Mouse (Mus musculus) regulatory T cell (primary cell): ENCODE results near the gene Ddx39b.
"Not testable (repeated sequence)": the region's sequence is repeated elsewhere in the genome, so short reads cannot be mapped to it uniquely, and the experiment has no call there.

ENCODE experiments used
- in situ Hi-C: fragments of 300-600 bp; cut with MboI, MseI; formaldehyde crosslinking; loops from one replicate; pipeline ENCODE4 v1.15.1; 2025; ENCODE audit warnings: high pct_unique_total_duplicates

Ddx39b gene

DNA sequence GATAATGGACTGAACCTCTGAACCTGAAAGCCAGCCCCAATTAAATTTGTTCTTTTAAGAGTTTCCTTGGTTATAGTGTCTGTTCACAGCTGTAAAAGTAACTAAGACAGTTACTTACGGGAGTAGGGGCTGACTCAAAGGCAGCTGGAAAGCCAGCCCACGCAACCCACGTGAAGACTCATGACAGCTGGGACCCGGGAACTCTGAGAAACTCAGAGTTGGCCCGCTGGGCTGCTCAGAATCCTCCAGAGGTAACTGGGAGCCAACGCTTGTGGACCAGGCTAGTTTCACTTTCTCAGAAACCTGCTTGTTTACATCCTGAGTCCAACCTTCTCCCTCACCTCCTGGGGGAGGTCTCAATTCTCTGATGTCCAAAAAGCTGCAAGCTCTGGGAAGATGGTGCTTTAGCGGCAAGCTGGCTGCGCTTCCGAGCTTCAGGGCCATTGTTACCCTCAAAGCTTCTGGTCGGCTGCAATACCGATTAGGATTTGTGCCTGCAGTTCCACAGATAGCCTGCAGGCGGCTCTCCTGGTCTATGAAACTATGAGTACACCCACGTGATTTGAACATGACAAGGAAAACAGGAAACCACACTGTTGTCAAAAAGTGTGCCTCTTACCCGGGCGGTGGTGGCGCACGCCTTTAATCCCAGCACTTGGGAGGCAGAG lies 16.4 kb downstream of the Ddx39b start:
- in situ Hi-C loops: no loop called here

DNA sequence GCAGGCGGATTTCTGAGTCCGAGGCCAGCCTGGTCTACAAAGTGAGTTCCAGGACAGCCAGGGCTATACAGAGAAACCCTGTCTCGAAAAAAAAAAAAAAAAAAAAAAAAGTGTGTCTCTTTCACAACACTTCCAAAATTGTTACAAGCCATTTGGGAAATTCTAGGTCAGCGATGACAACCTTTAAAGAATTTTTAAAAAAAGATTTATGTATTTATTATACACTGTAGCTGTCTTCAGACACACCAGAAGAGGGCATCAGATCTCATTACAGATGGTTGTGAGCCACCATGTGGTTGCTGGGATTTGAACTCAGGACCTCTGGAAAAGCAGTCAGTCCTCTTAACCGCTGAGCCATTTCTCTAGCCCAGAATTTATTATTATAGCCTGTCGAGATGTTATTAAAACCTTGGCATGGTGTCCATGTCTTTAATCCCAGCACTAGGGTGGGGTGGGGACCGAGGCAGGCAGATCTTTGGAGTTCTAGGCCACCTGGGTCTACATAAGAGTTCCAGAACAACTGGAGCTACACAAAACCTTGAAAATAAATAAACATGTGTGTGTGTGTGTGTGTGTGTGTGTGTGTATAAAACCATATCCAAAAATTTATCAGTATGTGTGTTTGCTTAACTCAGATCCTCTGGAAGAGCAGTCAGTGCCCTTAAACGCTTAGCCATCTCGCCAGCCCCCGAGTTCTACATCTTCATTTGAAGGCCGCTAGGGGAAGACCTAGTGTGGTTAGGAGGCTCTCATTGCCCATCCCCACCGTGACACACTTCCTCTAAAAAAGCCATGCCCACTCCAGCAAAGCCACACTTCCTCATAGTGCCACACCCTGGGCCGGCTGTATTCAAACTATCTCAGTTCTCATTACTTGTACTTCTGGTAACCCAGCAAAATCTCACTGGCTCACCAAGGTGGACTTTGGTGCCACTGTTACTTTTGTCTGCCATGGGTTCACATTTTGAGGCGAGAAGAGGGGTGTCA lies 17.2 kb downstream of the Ddx39b start:
- in situ Hi-C loops: no loop called here

DNA sequence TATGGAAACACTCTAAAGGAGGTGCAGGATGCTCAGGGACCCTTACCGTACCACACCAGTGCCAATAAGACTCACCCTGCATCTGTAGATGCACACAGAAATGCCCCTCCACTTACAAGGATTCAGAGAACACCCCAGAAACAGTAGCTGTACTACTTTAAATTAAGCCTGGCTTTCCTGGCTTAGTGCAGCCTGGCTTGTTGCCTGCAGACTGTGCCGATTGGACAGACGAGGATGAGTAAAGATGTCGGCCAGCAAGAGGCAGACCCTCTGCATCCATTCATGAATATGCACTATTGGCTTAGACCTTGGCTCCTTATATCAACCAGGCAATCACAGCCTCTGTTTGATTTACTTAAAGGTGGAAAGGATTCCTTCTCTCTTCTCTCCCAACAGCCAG lies 18.1 kb downstream of the Ddx39b start:
- in situ Hi-C loops: no loop called here

DNA sequence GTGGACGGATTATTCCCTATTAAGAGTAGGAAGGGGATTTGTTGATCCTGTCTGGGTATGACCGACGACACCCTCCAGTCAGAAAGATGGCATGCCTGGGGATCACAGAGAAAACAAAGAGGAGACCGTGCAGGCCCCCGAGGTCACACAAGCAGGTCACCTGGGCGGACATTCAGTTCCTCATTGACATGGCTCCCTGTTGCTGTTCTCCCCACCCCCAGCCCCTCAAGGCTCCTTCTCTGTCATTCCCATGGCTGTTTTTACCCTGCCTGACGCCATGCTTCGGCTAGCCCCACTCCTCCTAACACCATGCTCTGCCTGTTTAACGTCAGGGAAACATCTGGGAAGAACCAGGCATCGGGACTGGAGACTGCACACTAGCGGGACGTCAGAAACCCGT lies 20.1 kb downstream of the Ddx39b start:
- in situ Hi-C loops: no loop called here

DNA sequence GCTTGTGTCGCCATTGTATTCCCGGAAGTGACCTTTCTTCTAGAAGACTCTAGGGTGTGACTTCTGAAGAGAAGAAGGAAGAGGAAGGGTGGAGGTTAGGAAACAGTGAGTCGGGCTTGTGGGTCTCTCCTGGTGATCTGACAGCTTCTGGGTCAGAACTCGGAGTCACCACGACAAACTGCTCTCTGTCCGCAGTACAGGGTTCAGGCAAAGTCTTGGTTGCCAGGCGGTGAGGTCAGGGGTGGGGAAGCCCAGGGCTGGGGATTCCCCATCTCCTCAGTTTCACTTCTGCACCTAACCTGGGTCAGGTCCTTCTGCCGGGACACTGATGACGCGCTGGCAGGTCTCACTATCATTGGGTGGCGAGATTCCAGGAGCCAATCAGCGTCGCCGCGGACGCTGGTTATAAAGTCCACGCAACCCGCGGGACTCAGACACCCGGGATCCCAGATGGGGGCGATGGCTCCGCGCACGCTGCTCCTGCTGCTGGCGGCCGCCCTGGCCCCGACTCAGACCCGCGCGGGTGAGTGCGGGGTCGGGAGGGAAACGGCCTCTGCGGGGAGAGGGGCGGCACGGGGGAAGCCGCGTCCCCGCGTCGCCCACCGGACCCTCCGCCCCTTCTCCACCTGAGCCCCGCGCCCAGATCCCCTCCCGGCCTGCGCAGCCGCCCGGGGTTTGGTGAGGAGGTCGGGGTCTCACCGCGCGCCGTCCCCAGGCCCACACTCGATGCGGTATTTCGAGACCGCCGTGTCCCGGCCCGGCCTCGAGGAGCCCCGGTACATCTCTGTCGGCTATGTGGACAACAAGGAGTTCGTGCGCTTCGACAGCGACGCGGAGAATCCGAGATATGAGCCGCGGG lies 21.3 kb downstream of the Ddx39b start, which contains the start of gene H2-D1:
TSS of gene H2-D1 (plus strand) at position 67 of the 859 bp plus-strand sequence.
- in situ Hi-C loops: no loop called here

DNA sequence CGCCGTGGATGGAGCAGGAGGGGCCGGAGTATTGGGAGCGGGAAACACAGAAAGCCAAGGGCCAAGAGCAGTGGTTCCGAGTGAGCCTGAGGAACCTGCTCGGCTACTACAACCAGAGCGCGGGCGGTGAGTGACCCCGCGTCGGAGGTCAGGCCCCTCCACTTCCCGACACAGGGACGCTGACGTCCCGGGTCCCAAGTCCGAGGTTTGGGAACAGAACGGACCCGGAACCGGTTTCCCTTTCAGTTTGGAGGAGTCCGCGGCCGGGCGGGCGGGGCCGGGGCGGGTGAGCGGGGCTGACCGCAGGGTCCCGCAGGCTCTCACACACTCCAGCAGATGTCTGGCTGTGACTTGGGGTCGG lies 22.0 kb downstream of the Ddx39b start:
- in situ Hi-C loops: no loop called here

DNA sequence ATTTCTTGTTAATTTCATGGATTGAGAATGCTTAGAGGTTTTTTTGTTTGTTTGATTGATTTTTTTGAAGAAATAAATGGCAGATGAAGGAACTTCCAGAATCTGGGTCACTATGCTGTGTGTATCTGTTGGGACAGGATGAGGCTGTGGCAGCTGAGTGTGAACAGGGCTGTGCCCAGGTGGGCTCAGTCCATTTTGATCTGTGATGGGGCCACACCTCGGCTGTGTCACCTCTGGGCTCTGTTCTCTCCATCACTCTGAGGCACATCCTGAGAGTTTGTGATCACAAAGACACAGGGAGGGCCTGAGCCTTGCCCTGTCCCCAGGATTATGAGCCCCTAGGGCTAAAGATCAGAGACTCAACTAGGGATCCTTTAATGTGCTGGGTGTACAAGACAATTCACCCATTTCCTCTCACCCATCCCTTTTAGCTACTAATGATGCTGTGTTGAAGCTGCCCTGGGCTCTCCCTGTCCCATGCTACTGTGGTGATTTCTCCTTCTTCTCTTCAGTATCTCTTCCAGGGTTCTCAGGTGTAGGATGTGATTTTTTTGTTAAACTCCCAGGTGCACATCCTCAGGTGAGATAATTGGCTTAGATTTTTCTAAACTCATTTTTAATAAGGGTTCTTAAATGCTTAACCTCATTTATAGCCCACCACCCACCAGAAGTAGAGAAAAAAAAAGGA lies 26.0 kb downstream of the Ddx39b start:
- in situ Hi-C loops: no loop called here

DNA sequence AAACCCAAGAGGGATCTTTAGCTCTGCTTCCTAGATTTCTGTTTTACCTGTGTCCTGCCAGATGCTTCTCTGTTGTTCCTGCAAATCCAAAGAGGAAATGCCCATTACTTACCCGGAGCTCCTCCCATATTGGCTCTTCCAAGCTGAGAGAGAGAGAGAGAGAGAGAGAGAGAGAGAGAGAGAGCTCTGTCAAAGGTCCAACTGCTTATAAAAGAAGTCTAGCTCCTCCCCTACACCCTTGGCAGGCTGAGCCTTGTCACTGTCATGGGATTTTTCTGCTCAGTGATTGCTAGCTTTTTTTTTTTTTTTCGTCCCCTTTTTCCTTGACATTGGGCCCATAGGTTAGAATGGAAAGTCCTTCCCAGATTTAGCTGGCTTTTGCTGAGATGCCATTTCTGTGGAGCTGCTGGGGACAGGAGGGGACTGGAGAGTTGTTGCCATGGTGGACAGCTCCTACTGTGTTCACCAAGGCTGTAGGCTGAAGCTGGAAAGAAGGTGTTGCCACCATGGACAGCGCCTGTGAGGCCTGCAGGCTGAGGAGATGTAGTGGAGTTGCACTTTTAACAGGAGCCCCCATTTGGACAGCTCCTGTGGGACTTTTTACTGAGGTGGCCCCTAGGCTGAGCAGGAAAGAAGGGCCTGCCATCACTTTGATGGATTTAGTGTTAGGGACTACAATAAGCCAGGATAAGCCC lies 28.3 kb downstream of the Ddx39b start:
- in situ Hi-C loops: no loop called here

DNA sequence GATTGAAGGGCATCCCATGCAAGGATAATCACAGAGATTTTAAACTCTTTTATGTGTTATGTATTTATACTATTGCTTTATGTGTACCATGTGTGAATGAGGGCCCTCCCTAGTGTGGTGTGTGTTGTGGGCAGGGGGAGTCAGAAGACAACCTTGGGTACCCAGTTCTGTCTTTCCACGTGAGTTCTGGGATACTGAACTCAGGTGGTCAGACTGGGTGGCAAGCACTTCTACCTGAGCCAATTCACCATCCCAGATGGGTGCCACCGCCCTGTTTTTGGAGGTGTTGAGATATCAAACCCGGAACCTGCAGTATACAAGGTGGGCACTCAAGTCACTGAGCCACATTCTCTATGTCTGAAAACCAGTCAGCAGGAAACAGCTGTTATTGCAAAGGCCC lies 30.7 kb downstream of the Ddx39b start:
- in situ Hi-C loops: no loop called here

DNA sequence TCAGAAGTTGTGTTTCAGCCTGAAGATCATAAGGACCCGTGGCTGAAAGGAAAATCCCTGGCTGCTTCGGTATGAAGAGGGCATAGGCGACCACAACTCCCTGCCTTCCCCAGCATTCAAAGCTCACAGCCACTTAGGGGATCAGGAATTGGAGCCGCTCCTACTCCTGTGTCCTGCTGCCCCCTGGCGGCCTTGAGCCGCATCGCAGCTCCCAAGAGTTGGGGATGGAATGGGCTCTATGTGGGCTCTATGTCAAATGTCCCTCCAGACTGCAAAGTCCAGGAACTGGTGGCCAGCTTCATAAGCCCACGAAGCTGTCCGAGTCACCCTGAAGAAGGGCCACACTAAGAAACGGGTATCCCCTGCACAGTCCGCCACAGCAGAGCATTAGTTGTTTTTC lies 33.2 kb downstream of the Ddx39b start:
- in situ Hi-C loops: no loop called here

DNA sequence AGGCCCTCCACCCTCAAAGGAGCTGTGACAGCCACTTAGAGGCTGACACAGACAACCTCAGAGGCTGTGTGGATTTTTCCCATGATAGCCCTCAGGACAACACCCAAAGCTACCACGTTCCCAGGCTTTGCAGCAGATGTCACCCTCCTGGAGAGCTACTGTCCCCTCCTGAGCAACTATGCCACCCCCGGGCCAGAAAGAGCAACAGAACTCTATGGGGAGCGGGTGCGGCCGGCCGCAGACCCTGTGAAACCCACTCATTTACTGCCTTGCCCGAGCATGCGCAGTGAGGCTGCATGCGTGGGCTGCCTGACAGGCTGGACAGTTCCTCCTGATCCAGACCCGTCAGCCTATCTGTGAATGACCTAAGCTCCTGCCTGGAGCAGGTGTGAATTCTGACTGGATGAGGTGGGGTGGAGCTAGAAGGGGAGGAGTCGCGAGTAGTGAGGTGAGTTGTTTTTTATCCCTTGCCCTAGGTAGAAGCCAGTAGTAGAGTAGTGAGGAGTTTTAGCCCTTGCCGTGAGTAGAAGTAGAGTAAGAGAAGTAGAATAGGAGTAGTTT lies 34.8 kb downstream of the Ddx39b start:
- in situ Hi-C loops: no loop called here

DNA sequence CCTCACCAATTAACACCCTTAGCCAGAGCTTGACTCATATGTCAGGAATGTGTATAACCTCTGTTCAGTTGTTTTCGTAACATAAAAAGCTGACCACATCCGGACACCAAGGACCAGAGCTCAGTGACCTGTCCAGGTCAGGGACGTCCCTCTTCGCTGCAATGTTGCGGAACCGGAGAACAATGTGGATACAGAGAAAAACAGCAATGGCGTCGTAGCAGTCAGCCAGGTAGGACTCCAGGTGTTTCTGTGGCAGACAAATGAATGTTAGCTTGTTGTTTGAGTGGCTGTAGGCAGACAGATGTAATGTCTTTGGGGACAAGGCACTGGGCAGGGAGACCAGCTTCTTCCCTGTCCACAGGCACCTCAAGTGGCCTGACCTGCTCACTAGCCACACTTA lies 36.5 kb downstream of the Ddx39b start:
- in situ Hi-C loops: no loop called here

DNA sequence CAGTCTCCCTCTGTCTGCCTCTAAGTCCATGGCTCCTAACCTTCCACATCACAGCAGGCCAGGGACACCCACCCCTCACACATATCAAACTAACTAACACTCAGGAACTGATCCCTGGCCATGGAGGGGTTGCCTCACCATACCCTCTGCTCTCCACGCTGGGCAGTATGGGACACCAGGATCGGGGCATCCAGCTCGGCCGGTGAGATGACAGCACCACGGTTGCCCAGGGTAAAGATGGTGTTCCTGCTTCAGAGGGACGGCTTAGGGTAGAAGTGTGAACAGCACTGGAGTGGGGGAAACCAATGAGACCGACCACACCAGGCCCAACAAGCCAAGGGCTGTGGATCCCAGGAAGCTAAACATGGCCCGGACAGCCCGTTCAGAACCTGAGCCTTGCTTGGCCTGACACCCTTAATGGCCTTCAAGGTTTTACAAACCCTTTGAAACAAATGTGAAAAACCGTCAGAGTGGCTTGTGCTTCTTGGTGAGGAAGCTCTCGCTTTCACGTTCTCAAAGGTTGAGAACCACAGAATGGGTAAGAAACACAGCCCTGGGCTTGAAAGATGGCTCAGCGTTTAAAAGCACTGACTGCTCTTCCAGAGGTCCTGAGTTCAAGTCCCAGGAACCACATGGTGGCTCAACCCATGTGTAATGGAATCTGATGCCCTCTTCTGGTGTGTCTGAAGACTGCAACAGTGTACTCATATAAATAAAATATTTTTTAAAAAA lies 37.6 kb downstream of the Ddx39b start:
- in situ Hi-C loops: no loop called here

DNA sequence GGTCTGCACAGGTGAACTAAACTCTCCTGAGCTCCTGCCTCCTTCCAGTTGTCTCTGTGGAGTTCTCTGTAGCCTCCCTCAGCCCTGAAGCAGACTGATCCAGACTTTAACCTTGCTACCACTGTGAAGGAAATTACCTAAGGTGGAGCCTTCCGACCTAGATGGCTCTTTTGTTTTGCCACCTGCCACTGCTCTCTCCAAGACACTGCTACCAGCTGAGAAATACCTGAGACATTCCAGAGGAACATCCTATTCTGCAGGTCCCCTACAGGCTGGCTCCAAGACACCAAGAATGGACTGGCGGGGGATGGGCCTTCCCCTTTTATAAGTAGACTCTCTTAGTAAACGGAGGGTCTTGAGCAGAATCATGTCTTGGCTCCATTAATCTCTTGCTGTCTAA lies 38.7 kb downstream of the Ddx39b start:
- in situ Hi-C loops: no loop called here

DNA sequence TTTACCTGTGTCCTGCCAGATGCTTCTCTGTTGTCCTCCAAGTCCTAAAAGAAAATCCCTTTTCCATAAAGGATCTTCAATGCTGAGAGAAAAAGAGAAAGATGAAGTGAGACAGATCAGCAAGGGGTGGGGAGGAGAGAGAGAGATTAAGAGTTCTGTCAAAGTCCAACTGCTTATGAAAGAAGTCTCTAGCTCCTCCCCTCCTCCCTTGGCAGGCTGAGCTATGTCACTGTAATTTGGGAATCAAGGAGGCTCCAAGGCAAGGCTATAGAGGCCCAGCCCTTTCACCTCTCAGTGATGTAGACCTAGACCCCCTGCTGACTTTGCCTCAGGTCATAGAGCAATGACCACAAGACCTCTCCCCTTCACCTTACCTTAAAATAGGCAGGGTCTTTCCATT lies 43.9 kb downstream of the Ddx39b start:
- in situ Hi-C loops: no loop called here

DNA sequence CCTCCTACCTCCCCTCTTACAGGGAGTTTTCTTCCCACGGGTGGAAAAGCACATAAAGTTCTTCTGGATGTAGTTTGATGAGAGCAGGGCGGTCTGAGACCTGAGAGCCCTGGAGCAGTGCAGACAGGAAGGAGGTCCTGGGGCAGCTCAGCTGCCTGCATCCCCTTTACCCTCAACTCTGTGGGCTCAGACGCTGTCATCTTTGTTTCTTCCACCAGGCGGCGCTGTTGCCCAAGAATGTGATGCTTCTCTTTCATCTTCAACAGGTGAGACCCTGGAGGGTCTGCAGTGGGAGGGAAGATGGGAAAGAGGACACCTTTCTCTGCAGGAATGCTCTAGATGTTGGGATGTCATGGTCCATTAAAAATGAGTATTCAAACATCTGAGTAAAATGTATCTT lies 54.2 kb downstream of the Ddx39b start:
- in situ Hi-C loops: not testable (repeated sequence)

DNA sequence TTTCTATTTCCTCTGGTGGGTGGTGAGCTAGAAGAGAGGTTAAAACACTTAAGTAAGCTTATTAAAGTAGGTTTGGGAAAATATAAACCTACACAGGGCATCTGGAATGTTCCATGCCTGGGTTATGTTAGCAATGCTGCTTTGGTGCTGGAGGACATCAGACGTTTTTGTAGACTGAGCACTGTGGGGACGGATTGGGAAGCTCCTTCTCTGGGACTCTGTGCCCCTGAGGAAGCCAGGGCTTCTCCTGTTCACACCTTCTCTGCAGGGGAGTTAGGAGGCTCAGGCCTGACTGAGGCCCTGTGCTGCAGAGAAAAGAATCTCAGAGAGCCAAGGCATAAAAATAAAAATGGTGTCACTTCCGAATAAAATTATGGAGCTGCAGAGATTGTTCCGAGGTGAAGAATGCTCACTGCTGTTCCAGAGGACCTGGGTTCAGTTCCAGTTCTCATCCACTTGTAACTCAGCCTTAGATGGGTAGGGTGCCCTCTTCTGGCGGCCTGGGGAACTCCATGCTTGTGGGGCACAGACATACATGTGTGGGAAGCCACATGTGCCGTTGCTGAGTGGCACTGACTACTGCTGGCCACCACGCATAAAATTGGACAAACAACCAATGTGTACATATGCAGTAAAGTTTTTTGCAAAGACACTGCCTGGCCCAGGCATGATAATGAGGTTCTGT lies 58.9 kb downstream of the Ddx39b start:
- in situ Hi-C loops: not testable (repeated sequence)

DNA sequence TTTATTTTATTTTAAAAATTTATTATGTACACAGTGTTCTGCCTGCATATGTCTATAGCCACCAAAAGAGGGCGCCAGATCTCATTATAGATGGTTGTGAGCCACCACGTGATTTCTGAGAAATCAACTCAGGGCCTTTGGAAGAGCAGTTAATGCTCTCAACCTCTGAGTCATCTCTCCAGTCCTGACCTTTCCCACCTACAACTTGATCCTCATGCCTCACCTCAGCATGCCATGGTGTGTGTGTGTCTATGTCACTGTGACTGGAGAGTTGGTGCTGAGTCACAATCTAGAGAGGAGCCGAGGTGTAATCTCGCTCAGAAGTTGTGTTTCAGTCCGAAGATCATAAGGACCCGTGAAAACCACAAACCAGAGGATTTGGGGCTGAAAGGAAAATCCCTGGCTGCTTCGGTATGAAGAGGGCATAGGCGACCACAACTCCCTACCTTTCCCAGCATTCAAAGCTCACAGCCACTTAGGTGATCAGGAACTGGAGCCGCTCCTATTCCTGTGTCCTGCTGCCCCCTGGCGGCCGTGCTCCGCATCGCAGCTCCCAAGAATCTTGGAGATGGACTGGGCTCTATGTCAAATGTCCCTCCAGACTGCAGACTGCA lies 60.2 kb downstream of the Ddx39b start:
- in situ Hi-C loops: no loop called here

DNA sequence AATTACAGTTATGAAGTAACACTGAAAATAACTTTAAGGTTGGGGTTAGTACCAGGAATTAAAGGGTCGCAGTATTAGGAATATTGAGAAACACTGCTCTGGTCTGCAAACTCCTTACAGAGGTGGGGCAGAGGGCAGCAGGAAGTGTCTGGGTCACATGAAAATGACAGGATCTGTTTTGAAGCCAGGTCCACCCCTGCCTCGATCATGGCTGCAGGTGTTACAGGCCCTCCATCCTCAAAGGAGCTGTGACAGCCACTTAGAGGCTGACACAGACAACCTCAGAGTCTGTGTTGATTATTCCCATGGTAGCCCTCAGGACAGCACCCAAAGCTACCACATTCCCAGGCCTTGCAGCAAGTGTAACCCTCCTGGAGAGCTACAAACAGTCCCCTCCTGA lies 61.7 kb downstream of the Ddx39b start:
- in situ Hi-C loops: no loop called here
